Mouse (Mus musculus) stomach, postnatal 0 days (tissue): ENCODE results near the gene E130308A19Rik.

ENCODE experiments used
- CTCF ChIP-seq: IDR thresholded peaks from 2 replicates; pipeline ENCODE4 v1.5.1; 2016; ENCODE audit warnings: antibody characterized with exemption, low read depth, mild to moderate bottlenecking, moderate library complexity
- EP300 ChIP-seq: optimal IDR thresholded peaks from 2 replicates; pipeline ENCODE3; 2016; ENCODE audit warnings: antibody characterized with exemption

DNA sequence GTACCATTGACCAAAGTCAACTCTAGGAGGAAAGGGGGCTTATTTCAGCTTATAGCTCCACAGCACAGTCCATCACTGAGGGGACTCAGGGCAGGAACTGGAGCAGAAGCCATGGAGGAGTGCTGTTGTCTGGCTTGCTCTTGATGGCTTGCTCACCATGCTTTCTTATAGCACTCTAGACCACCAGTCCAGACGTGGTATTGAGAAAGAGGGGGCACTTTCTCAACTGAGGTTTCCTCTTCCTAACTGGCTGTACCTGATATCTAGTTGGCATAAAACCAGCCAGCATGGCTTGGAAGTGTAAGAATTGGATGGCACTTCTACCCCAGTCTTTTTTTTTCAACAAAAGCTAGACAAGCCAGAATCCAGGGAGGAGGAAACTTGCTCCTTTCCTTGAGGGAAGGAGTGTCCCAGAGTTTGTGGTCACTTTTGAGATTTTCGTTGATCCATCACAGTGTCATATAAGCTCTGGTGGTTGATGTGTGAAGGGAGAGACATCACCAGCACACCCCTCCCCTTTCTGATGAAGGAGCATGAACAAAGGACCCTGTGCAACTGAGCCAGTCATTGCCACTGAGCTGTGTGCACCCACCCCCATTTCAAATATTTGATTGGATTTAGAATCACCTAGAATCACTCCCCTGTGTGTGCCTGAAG is 38.7 kb upstream of the E130308A19Rik start:
- TF ChIP-seq CTCF = no peak
- no peak for TF ChIP-seq EP300
